In genomic region chr15:81723653-81724052, GRCm38 (mm10) we compare ENCODE assay signal across 17 mouse cellular contexts.
"Had no signal": no experiment of that assay in that cellular context is flagged by ENCODE, and none has a peak within 500 bp of the region (broad histone marks: within the 10 kb centered on the region; RNA-seq: fewer than 3 reads in every experiment).

No protein-coding gene starts in this region.

- H3K9ac ChIP-seq: limb, embryonic 13.5 days; liver, embryonic 12.5 days; liver, embryonic 15.5 days had no signal

- H3K9me3 ChIP-seq: limb, embryonic 10.5 days; limb, embryonic 13.5 days; liver, embryonic 12.5 days; liver, embryonic 15.5 days had no signal

- H3K4me3 ChIP-seq: layer of hippocampus, adult 2 months; limb, embryonic 10.5 days; limb, embryonic 13.5 days; liver, embryonic 12.5 days; liver, embryonic 15.5 days had no signal

- H3K27ac ChIP-seq: kidney, postnatal 0 days; layer of hippocampus, adult 2 months; limb, embryonic 10.5 days; limb, embryonic 13.5 days; liver, embryonic 12.5 days; liver, embryonic 15.5 days had no signal

- DNase-seq: kidney, adult 18-20 months; kidney, adult 9 months; kidney, postnatal 25 days; layer of hippocampus, adult 9-11 months; liver; lung, adult 2 months; lung, postnatal 14 days; lung, postnatal 4 days; midbrain, embryonic 14.5 days; thymus, postnatal 25 days had no signal

- ATAC-seq: liver, embryonic 12.5 days had no signal

- H3K27me3 ChIP-seq: limb, embryonic 13.5 days; liver, embryonic 12.5 days; liver, embryonic 15.5 days had no signal

- H3K4me2 ChIP-seq: limb, embryonic 13.5 days; liver, embryonic 12.5 days; liver, embryonic 15.5 days; midbrain, embryonic 11.5 days had no signal
